Mouse (Mus musculus) forebrain, postnatal 0 days (tissue): Measurements from ENCODE around the gene Rnf24. TPM values are rescaled to one million over a fixed set of nuclear protein-coding genes. Genes with fewer than 3 reads are reported as not detected.

Source experiments
- ATAC-seq: fragments of 200-750 bp; cut with Nextera tagmentation; 2 replicates; pipeline ENCODE4 v1.8.0; 2017; ENCODE audit warnings: mild to moderate bottlenecking, moderate library complexity
- DNase-seq: peaks from one replicate; pipeline ENCODE4 v3.0.0-alpha.2; 2015
- H3K27ac ChIP-seq: fragments of 300-500 bp; sonication (generic); 2 replicates; pipeline ENCODE4 v1.5.1; 2014; ENCODE audit warnings: low read depth, mild to moderate bottlenecking, antibody characterized with exemption, low read length, moderate library complexity, mixed read lengths
- H3K27me3 ChIP-seq: fragments of 300-500 bp; sonication (generic); 2 replicates; pipeline ENCODE4 v1.6.1; 2014; ENCODE audit warnings: mild to moderate bottlenecking, low read length, mixed read lengths; ENCODE audit not compliant: insufficient read depth
- H3K36me3 ChIP-seq: fragments of 300-500 bp; sonication (generic); 2 replicates; pipeline ENCODE4 v1.6.1; 2014; ENCODE audit warnings: mild to moderate bottlenecking, moderate library complexity; ENCODE audit not compliant: insufficient read depth
- H3K4me1 ChIP-seq: fragments of 300-500 bp; sonication (generic); 2 replicates; pipeline ENCODE4 v1.6.1; 2014; ENCODE audit warnings: antibody characterized with exemption; ENCODE audit not compliant: insufficient read depth
- H3K4me2 ChIP-seq: fragments of 300-500 bp; sonication (generic); 2 replicates; pipeline ENCODE4 v1.6.1; 2014; ENCODE audit warnings: low read depth, mild to moderate bottlenecking, moderate library complexity
- H3K4me3 ChIP-seq: fragments of 300-500 bp; sonication (generic); 2 replicates; pipeline ENCODE4 v1.5.1; 2014; ENCODE audit warnings: low read depth, low read length, mixed read lengths
- H3K9ac ChIP-seq: fragments of 300-500 bp; sonication (generic); 2 replicates; pipeline ENCODE4 v1.6.1; 2014; ENCODE audit warnings: mild to moderate bottlenecking
- H3K9me3 ChIP-seq: fragments of 300-500 bp; sonication (generic); 2 replicates; pipeline ENCODE4 v1.6.1; 2016; ENCODE audit warnings: low read length
- CTCF ChIP-seq: sonication (generic); IDR thresholded peaks from 2 replicates; pipeline ENCODE4 v1.5.1; 2016; ENCODE audit warnings: antibody characterized with exemption, control low read depth, low read depth
- WGBS: fragments of 180-500 bp; shearing (Covaris S2); extraction: QIAGEN DNeasy Blood & Tissue Kit; methylation state at CpG from one replicate; pipeline ENCODE4 v1.1.7; 2014; 5-methylcytosine and 5-hydroxymethylcytosine counted together
- polyA plus RNA-seq: library from polyadenylated mRNA; unstranded; fragments of >200 nt; fragmentation: Nextera tagmentation; extraction: Ambion mirVana; gene quantifications from 2 replicates; pipeline ENCODE4 v1.2.1, GENCODE M21; 2015
- total RNA-seq: library from RNA; depleted of rRNA; stranded (reverse); fragments of >200 nt; gene quantifications from 2 replicates; pipeline ENCODE4 v1.2.3, GENCODE M21; 2014

Rnf24 gene
- total and polyA plus RNA-seq, 2 experiments from 2014 or later: 11.8 to 24.4 TPM

DNA sequence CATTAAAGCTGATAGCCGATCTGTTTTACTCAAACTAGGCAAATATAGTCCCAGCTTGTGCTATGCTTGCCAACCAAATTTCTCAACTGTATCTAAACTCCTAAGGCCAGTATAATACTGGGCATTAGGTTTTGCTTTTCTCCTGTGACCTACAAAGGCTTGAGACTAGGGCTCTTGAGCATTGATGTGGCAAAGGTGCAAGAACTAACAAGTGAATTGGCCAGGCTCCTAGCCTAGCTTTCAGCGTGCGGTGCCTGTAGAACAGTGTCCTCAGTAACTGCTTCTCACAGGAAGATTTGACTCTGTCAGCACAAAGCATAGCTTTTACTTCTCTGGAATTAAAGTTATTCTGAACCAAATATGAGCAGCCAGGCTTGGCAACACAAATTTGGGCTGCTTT lies 77.2 kb downstream of the Rnf24 start:
- Histone ChIP-seq H3K9me3 (no peaks in the 10 kb centered on the region), H3K9ac (no peak overlapping the region), H3K4me3 (no peak overlapping the region), H3K4me1 (no peaks in the 10 kb centered on the region), H3K36me3 (peaks cover 35% of the 10 kb centered on the region), H3K27me3 (no peaks in the 10 kb centered on the region), H3K27ac (no peak overlapping the region), H3K4me2 (no peak overlapping the region)
- 91% methylated on average over 3 of the region's 3 CpGs for WGBS
- DNase-seq: no peak
- no peak for TF ChIP-seq CTCF
- ATAC-seq: no peak

DNA sequence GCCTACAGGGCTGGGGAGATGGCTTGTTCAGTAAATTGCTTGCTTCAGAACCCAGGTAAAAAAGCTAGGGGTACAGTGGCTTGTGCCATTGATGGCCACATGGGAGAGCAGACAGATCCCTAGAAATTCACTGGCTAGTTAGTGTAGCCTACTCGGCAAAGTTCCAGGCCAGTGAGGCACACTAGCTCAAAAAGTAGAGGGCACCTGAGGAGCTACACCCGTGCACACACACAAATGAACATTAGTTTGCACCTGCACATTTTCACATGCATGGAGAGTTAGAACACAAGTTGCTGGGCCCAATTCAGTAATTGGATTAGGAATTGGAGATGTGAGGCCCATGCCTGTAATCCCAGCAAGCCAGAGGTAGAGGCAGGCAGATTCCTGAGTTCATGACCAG lies 87.6 kb downstream of the Rnf24 start:
- Histone ChIP-seq H3K4me2 (no peak overlapping the region), H3K36me3 (no peaks in the 10 kb centered on the region), H3K4me1 (0 out of 2 replicates have a peak, but pooled peaks cover 3% of the 10 kb centered on the region), H3K4me3 (no peak overlapping the region), H3K27ac (no peak overlapping the region), H3K27me3 (no peaks in the 10 kb centered on the region), H3K9ac (no peak overlapping the region), H3K9me3 (no peaks in the 10 kb centered on the region)
- ATAC-seq (no peak), DNase-seq (no peak)
- WGBS: 71% methylated on average over 2 of the region's 2 CpGs
- no peak for TF ChIP-seq CTCF

DNA sequence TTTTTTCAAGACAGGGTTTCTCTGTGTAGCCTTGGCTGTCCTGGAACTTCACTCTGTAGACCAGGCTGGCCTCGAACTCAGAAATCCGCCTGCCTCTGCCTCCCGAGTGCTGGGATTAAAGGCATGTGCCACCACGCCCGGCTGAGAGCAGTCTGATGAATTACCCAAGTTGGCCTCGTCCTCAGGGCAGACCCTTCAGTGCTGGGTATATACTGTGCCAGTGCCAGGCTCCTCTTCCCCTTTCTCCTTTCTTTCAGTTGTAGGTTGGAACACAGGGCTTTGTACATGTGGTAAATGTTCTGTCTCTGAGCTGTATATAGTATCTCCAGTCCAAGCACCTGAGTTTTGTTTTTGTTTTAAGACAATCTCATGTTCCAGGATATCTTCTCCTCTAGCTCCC lies 88.7 kb downstream of the Rnf24 start:
- Histone ChIP-seq H3K4me2 (peak overlapping the region; percentile 71), H3K9me3 (no peaks in the 10 kb centered on the region), H3K9ac (no peak overlapping the region), H3K4me3 (peak overlapping the region; percentile 80; the same call in 1 of the 2 replicates), H3K27ac (no peak overlapping the region), H3K27me3 (no peaks in the 10 kb centered on the region), H3K36me3 (no peaks in the 10 kb centered on the region), H3K4me1 (0 out of 2 replicates have a peak, but pooled peaks cover 3% of the 10 kb centered on the region)
- DNase-seq (no peak), ATAC-seq (no peak)
- 69% methylated on average over 6 of the region's 6 CpGs for WGBS
- no peak for TF ChIP-seq CTCF

DNA sequence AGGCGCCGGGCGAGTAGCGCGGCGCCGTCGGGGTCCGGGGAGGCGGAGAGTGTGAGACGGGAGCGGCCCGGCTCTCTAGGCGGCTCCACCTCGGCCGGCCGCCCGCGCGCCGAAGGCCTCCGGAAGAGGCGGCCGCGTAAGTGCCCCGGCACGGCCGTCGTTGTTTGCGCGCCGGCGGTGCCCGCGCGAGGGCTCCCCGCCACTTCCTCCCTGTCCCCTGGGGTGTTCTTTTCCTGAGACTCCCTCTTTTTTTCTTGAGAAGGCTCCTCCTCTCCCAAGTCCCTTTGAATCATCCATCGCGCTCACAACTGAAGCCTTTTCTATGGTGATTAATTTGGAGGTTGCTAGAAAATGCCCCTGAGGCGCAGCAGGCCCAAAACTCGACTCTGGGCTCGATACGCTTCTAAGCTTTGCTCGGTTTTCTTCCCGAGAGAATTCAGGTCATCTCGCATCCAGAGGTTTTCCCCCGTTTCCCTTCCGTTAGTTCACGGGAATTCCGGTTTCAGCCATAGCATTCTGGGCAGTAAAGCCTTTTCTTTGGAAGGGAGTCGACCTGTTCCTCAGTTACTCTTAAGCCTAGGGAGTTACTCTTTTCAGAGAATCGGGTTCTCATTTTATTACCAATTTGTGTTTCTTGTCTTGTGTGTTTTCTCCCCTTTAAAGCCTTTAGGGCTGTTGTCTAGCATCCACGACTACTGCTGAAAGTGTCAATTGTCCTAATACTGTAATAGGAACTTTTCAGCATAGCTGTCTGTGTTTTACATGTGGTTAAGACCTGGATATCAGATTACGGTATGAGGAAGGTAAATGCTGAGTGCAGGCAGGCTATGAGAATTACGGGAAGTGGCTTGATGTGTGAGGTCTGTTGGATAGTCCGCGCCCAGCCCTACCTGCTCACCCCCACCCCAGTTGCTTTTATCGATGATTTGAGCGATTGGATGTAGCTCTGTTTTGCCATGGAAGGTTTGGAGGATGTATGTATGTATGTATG lies 89.7 kb downstream of the Rnf24 start:
- Histone ChIP-seq H3K4me3 (peak overlapping the region; percentile 80), H3K36me3 (no peaks in the 10 kb centered on the region), H3K4me2 (peak overlapping the region; percentile 71), H3K9me3 (no peaks in the 10 kb centered on the region), H3K27ac (peak overlapping the region; percentile 97), H3K9ac (peak overlapping the region; percentile 86), H3K27me3 (no peaks in the 10 kb centered on the region), H3K4me1 (0 out of 2 replicates have a peak, but pooled peaks cover 3% of the 10 kb centered on the region)
- peak; percentile 66 for DNase-seq
- ATAC-seq: peak; percentile 59
- under 1% methylated on average over 58 of the region's 59 CpGs for WGBS
- TF ChIP-seq CTCF: no peak

DNA sequence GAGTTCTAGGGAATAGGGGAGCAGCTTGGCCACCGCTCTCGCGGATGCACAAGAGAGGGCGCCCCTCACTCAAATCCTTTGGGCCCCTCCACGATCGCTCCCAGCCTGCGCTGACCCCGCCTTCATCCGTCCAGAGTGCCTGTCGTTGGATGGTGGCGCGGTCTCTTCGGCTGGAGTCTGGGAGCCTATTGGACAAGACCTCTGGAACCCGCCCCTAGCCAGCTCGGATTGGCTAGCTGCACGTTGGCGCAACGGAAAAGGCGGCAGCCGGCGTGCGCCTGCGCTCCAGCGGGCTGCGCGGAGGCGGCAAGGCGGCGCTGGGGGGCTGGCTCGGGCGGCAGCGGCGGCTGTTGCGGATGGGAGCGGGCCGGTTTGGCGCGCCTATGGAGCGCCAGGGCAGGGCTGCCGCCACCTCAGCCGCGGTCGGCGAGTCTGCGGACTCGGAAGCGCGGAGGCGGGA lies 90.4 kb downstream of the Rnf24 start, which contains the start of gene Pank2:
TSS of gene Pank2 (plus strand) at position 283 of the 460 bp plus-strand sequence.
- under 1% methylated on average over 40 of the region's 49 CpGs for WGBS
- peak; percentile 99 for ATAC-seq
- DNase-seq: peak; percentile 99
- Histone ChIP-seq H3K27me3 (no peaks in the 10 kb centered on the region), H3K9me3 (no peaks in the 10 kb centered on the region), H3K36me3 (no peaks in the 10 kb centered on the region), H3K27ac (peak within 1 kb of the TSS; percentile 97), H3K4me3 (peak within 1 kb of the TSS; percentile 80), H3K4me2 (peak within 1 kb of the TSS; percentile 71), H3K4me1 (0 out of 2 replicates have a peak, but pooled peaks cover 3% of the 10 kb centered on the region), H3K9ac (peak within 1 kb of the TSS; percentile 86)
- peak; percentile 64 for TF ChIP-seq CTCF

DNA sequence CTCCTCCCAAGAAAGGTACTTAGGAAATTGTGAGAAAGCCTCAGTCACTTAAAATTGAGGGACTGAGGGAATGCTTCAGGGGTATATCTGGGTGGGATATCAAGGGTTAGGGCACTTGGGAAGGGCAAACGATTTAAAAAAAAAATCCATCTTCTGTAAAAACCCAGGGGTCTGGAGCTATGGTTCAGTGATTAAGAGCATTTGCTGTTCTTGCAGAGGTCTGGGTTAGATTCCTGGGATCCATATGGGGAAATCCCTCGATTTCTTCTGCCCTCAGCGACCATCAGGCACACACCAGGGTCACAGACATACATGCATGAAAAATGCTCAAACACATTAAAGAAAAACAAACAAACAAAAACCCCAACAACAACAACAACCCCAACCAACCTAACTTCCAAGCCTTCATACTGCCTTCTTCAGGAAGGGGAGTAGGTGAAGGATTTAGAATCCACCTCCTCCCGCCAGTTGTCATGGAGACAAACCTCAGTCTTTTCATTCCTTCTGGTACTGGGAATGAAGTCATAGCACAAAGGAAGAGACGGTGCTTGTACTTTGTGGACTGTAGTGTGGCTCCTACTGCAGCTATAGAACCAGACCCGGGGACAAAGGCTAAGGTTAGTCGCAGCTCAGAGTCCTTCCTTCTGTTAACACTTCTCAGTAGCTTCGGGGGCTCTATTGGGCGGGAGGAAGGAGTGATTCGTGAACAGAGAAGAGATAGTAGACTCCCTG lies 91.0 kb downstream of the Rnf24 start:
- no peak for DNase-seq
- H3K4me1 ChIP-seq: 0 out of 2 replicates have a peak, but pooled peaks cover 3% of the 10 kb centered on the region
- H3K36me3 ChIP-seq: no peaks in the 10 kb centered on the region
- H3K27me3 ChIP-seq: no peaks in the 10 kb centered on the region
- H3K27ac ChIP-seq: peak overlapping the region; percentile 97
- no peak for TF ChIP-seq CTCF
- H3K9ac ChIP-seq: peak overlapping the region; percentile 62
- peak; percentile 77 for ATAC-seq
- peak overlapping the region; percentile 80 for H3K4me3 ChIP-seq
- no peaks in the 10 kb centered on the region for H3K9me3 ChIP-seq
- peak overlapping the region; percentile 55 for H3K4me2 ChIP-seq
- 2% methylated on average over 10 of the region's 10 CpGs for WGBS
